Mouse (Mus musculus) liver, postnatal 0 days (tissue): ENCODE measurements around the gene Dppa5a.

Experiments
- CTCF ChIP-seq: sonication (generic); IDR thresholded peaks from 2 replicates; pipeline ENCODE4 v1.5.1; 2016; ENCODE audit warnings: antibody characterized with exemption, low read depth
- EP300 ChIP-seq: IDR thresholded peaks from 2 replicates; pipeline ENCODE4 v1.6.1; 2016; ENCODE audit warnings: antibody characterized with exemption, low read depth, mild to moderate bottlenecking

DNA sequence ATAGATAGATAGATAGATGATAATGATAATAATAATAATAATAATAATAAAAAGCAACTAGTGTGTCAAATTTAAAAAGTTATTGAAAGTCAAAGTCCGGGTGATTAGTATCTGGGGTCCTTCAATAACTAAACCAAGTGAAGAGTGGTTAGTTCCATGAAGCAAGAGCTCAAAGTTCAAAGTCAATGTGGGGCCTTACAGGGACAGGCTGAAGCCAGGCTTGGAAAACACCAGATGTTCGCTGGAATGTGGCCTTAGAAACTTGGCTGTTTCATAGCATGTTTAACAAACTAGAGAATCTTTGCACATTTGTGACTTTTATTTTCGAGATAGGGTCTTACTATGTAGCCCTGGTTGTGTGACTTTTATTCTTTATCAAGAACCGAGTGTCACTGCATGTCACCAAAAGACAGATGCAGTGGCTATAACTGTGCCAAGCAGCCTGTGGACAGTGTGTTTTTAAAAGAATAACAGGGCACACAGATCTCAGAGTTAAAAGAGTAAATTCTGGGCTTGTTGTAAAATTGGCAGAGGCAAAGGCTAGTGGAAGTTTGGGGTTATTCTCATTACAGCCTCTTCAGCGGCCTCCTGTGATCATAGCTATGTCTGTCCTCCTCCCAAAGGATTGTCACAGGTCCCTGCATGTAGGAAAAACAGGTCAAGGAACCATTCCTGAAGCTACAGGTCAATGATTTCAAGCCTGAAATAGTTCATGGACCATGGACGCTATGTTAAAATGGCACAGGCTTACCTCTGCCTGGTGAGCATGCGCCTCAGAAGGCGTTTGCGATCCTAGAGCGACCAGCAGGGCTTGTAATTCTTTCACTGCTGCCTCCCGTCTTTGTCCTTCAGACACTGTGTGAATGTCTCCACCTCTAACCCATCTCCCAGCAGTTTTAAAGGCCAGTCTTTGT lies 13.1 kb downstream of the Dppa5a start:
- TF ChIP-seq CTCF (no peak), EP300 (no peak)
